Mouse (Mus musculus) lung, adult 2 months (tissue): ENCODE measurements around the gene Actg1.

Experiments used
- CTCF ChIP-seq: fragments of 200-500 bp; IDR thresholded peaks from 2 replicates; pipeline ENCODE4 v1.5.1; 2011; ENCODE audit warnings: mild to moderate bottlenecking, low read length, control low read depth; ENCODE audit not compliant: insufficient read depth
- POLR2A ChIP-seq: fragments of 200-500 bp; IDR thresholded peaks from 2 replicates; pipeline ENCODE4 v1.6.1; 2011; ENCODE audit warnings: low read depth, mild to moderate bottlenecking, control low read depth, low read length, borderline replicate concordance; ENCODE audit errors: extremely low read depth

DNA sequence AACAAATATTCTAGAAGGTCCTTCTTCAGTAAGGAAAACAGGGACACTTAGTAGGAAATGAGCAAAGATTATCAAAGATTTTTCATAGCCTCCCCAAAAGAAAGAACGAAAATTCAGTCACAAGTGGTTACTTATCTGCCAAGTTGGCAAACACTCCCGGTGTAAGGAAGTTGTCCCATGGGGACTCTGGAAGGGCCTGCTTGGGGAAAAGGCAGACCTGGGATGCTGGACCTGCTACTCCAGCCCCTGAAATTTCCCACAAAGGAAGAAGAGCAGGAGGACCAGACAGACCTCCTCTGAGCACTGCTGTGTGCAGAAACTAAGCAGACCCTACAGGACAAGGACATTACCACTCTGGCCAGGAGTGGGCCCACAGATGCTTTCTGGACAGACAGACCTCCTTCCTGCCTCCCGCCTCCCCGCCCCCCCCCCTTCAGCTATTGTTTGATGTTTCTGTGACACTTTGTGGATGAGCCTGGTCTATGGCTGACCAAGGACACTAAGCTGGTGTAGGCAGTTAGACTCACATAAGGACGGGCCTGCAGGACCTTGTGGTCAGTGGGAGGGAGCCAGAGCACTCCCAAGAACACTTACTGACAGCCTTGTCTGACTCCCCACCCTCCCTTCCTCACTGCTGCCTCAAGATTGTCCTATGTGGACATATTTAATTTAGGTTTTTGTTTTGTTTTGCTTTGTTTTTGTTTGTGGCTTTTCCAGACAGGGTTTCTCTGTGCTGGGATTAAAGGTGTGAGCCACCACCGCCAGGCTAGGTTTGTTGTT lies 34.2 kb downstream of the Actg1 start:
- no peak for TF ChIP-seq POLR2A
- TF ChIP-seq CTCF = no peak
